Mouse (Mus musculus): ENCODE data around the gene E2f1.

Gene E2f1

DNA sequence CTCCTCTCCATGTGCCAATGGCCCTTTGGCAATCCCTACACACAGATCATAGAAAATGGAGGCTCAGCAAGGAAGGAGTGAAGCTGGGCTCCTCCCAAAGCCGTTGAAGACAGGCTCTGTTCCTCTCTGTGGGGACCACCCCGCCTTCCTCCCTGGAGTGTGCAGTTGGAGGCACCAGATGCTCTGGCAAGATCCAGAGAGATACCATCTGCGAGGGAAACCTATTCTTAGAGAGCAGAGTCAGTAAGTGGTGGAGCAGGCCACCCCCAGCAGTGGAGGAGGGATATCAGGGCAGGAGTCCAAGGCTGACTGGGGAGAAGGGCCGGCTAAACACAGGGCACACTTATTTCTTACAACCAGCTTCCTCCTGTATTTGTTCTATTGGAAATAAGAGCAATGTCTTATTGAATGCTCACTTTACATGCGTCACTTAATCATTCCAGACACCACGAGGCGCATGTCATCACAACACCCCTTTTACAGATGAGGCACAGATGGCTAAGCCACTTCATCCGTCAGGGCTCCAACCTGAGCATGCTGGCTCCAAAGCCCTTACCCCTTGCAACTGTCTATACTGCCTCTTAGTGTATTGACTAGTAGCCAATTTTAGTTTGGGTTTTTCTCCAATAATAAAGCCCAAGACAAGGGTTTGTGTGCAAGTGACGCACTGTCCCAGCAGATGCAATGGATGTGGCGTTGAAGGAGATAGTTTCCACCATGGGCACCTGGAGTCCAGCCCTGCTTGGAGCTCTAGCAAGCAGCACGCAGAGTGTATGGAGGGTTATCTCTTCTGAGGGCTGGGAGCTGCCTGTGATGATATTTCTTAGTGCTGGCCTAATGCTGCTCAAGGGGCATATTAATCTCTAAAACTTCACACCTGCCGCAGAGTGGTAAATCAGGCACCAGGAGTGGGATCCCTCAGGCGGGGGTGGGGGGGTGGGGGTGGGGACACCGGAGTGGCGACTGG lies 14.5 kb upstream of the E2f1 start:
- in situ Hi-C loops (cut with MboI, MseI), result no loop called here

DNA sequence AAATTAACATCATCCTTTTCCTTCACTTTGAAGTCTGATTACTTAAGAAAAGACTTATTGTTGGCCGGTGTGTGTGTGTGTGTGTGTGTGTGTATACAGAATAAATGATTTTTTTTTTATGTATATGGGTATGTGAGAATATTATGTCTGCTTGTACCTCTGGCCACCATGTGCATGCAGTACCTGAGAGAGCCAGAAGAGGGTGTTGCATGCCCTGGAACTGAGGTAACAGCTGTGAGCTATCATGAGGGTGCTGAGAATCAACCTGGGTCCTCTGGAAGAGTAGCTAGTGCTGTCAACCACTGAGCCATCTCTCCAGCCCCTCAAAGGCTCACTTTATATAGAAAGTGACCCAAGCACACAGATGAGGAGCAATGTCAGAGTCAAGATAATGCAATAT lies 11.7 kb upstream of the E2f1 start:
- in situ Hi-C loops (cut with MboI, MseI), result no loop called here

DNA sequence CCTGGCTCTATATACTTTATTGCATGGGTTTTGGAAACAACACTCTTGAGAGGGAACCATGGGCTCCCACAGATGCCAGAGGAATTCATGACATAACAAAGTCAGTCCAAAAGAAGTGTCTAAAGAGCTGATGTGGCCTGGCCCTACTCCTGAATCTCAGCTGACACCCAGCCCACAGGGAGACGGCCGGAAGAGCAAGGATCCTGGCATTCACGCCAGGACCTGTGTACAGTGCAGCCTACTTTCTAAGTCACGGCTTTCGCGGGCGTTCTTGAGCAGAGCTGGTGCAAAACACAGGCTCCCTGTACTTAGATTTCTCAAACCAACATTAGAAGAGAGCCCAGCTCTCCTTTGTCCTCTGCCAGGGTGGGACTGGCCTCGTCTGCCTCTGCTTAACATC lies 10.9 kb upstream of the E2f1 start:
- in situ Hi-C loops (cut with MboI, MseI), result no loop called here

DNA sequence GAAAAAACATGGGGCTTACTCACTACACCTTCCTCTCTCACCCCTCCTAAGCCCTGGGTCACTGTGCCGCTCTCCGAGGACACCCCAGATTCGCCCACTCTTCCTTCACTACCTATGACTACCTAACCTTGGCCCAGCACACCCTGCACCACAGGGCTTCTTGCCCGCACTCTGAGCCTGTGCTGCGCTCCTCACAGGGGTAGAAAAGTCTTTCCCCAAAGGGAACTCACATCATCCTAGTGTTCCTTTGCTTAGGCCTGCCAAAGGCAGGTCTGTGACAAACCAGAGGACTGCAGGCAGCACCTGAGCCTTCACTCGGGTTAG lies 8.0 kb upstream of the E2f1 start:
- in situ Hi-C loops (cut with MboI, MseI), result no loop called here

DNA sequence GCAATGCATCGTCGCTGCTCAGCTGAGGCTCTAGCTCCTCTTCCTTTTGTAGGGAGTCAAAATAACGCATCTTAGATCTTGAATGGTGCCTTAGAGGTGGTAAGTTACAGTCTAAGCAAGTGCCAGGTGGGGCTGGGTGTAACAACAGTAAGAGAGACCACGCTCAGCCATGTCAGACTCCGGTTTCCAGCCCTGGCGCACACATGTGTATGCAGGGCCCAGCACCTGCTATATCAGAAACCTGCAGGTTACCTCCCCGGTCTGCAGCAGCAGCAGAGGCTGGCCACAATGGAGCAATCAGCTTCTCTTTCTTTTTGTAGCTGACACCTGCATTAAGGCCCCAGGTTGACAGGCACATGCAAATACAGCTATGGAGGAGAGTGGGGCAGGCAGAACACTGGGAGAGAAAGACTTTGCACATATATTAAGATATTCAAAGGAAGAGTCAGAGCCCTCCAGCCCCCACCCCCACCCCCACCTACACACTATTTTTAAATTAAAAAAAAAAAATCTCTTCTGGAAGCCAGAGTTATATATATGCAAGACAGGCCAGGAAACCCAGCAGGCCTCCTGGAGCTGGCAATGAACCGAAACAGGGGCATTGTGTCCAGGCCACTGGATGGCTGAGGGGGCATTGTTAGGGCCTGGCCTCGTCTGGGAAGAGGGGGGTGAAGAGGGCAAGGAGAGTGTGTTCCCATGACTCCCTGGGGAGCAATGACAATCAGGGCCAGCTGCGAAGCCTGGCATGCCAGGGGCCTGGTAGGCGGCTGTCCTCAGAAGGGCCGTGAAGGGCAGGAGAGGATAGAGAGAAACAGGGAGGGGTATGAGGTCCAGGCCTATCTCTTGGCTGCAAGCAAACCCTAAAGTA lies 7.4 kb upstream of the E2f1 start:
- in situ Hi-C loops (cut with MboI, MseI), result no loop called here

DNA sequence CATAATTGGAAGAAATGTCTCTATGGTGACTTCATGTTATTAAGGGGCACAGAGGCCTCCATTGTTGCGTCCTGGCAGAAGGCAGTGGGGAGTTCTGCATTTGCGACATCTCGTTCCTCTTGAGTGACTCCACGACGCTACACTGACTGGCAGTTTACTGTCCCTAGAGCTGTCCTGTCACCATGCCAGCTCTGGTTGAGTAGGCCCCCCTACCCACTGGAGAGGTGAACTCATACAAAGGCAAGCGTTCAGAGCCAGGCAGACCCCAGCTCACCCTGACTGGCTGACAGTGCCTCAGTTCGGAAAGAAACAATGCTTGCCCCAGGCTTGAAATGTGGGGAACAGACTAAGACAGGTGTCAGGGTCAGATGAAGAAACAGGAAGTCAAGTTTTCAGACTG lies 4.6 kb upstream of the E2f1 start:
- in situ Hi-C loops (cut with MboI, MseI), result no loop called here

DNA sequence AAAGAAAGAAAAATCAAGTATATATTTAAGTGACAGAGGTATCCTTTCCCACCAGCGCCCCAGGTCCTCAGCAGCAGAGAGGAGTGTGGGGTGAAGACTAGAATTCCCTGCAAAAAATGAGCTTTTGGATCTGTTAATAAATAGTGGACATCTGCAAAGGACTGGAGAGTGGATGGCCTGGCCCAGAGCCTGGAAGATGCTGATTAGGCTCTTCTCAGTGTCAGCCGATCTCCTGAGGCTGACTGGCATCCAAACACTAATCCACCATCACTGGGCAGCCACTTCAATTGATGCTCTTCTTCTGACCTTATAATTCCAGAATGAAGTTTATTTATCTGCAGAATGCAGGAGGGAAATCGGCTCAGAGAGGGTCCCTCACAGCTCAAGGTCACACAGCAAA lies 3.3 kb upstream of the E2f1 start:
- in situ Hi-C loops (cut with MboI, MseI), result no loop called here

DNA sequence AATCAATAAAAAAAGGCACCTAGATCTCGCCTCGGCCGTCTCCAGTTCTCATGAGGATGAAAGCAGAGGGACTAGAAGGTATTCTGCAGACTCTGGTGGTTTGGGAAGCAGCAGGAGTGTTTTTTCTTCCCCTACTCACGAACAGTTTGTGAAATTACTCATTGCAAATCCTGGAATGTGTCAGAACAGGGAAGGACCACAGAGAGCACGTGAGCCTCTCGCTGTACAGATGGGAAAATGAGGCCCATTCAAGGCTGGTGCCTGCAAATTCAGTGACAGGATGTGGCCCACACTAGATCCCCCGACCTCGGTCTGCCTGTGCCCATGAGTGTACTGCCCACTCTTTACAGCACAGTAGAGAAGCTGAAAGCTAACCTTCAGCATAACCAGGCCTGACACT lies 2.3 kb upstream of the E2f1 start:
- in situ Hi-C loops (cut with MboI, MseI), result no loop called here

DNA sequence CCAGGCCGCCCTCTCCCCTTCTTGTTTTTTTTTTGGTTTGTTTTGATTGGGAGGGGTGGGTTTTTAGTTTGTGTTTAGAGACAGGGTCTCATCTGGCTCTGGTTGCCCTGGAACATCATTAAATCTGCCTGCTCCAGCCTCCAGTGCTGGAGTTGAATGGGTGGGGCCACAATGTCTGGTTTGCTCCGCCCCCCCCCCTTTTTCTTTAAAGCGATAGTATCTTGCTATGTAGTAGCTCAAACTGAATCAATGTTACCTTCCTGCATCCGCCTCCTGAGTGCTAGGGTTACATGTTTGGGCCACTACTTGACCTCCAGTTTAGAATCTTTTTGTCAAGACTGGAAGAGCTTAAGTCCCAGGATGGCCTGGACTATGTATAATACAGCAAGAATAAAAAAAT lies 1.6 kb upstream of the E2f1 start:
- in situ Hi-C loops (cut with MboI, MseI), result no loop called here

DNA sequence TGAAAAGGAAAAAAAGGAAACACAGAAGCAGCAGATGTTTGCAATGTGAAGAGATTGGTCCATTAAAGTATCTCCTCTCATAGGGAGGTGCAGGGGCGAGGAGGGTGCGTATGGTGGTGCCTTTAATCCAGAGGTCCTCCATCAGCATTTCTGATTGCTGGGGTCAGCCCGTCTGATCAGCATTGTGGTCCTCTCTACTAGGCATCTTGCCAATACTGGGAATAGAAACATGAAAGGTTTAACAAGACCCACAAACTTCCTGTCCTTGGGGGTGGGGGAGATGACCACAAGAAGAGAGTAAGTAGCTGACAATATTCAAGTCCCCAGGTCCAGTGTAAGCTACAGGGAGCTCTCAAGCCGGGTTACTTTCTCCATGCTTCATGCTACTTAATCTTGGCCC lies 974 bp upstream of the E2f1 start:
- in situ Hi-C loops (cut with MboI, MseI), result no loop called here

DNA sequence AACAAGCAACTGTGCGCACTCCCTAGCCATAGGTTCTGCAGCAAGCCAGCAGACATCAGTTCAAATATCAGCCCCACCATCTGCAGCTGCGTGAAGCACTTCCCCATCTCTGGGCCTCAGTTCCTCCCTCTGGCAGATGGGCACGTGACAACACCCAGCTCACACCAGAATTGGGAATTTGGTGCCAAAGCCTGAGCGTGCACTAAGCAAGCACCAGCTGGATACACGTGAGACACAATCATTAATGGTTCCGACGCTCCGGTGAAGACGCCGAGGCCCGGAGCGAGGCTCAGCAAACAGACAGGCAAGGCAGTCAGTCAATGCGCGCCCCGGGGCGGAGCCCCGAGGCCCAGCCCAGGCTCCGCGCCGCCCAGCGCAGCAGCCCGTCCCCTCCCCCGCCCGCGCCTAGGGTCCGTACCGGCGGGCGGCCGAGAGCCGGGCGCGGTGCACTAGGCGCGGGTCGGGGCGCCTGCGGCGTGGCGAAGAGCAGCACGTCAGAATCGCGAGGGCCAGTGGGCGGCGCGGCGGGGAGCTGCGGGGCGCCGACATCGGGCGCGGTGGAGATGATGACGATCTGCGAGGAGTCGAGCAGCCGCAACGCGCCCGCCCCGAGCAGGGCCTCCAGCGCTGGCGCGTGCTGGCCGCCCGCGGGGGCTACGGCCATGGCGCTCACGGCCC lies 482 bp downstream of the E2f1 start:
- in situ Hi-C loops (cut with MboI, MseI), result no loop called here

DNA sequence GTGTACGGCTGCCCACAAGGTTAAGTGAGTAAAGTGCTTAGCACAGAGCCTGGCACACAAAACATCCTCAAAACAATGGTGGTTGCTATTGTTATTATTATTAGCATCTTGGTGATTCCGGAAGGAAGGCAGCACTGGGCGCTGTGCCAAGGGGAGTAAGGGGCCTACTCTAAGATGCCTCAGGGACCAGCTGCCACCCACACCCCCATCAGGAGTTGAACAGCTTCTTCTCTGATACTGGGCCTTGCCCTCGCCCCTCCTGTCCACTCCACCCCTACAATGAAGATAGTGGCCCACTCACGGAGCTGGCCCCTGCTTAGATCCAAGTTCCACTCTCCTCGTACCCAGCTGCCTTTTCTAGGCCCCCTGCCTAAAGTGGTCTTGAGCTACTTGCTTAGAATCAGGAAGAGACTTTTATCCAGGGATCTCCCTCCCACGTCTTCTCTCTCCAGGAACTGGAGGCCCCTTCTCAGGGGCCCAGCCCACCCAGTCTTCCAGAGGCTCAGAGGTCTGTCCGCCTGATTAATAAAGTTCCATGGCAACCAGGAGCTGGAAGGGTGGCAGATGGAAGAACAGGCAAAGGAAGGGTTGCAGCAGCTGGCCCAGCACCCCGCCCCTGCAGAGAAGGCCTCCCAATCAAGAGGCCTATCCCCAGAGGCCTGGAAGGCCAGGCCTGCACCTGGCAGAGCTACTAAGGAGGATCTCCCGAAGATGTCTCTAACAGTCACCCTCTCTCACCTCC lies 1.2 kb downstream of the E2f1 start:
- in situ Hi-C loops (cut with MboI, MseI), result no loop called here

DNA sequence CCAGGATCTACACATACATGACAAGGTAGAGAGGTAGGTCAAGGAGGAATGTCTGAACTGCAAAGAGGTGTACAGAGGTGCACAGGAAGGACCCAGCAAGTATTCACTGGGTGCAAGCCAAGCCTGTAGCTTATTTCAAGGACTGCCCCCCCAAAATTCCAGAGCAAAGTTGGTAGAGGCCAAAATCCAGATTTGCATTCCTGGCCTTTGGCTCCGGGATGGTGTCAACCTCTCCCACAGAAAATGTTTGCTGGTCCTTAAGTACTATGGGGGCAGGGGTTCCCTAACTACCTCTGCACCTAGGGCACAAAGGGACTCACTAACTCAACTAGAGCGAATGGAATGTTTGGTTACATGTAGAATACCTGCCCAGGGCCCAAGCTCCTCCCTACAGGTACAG lies 1.9 kb downstream of the E2f1 start:
- in situ Hi-C loops (cut with MboI, MseI), result no loop called here

DNA sequence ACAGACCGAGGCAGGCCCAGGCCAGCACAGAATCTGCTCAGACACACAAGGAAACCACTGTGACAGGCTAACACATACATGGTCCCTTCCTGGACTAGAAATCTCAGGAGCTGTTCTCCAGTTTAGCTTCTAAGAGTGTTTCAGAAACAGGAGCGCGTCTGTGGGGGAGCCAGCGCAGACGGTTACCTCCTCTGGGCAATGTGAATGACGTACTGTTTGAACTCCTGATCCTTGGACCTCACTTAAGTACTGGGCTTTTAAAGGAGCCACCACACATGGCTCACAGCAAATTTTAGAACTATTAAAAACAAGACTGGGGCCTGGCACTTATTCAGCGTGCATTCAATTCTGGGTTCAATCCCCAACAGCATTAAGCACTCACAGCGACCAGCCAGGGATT lies 3.1 kb downstream of the E2f1 start:
- in situ Hi-C loops (cut with MboI, MseI), result no loop called here

DNA sequence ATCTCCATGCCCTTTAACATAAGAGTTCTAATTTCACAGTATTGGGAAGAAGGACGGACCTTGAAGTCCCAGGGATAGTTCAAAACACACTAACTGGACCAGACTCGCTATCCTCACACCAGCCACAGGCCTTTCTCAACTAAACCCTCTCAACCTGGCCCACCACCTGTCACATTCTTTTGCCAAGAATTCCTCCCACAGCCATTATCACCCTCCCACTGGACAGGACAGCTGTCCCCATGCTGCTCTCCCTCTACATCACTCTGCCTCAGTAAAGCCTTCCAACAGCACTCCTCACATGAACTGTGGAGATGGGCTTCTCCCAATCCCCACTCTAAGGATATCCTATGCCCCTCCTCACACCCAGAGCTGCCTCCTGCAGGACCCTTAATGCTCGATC lies 4.1 kb downstream of the E2f1 start:
- in situ Hi-C loops (cut with MboI, MseI), result no loop called here

DNA sequence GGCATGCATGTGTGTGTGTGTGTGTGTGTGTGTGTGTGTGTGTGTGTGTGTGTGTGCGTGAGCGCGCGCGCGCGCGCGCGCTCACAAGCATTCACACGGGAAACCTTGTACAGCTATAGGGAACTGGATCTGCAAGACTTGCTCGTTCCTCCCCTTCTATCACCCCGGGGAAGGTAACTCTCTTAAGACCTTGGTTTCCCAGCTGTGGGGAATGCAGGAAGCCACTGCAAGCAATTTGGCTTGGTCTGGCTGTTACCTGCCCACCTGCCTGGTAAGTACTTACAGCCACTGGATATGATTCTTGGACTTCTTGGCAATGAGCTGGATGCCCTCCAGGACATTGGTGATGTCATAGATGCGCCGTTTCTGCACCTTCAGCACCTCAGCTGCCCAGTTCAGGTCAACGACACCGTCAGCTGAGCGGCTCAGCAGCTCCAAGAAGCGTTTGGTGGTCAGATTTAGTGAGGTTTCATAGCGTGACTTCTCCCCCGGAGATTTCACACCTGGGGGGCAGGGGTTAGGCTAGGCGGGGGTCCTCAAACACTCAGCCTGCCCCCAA lies 6.0 kb downstream of the E2f1 start:
- in situ Hi-C loops (cut with MboI, MseI), result no loop called here

DNA sequence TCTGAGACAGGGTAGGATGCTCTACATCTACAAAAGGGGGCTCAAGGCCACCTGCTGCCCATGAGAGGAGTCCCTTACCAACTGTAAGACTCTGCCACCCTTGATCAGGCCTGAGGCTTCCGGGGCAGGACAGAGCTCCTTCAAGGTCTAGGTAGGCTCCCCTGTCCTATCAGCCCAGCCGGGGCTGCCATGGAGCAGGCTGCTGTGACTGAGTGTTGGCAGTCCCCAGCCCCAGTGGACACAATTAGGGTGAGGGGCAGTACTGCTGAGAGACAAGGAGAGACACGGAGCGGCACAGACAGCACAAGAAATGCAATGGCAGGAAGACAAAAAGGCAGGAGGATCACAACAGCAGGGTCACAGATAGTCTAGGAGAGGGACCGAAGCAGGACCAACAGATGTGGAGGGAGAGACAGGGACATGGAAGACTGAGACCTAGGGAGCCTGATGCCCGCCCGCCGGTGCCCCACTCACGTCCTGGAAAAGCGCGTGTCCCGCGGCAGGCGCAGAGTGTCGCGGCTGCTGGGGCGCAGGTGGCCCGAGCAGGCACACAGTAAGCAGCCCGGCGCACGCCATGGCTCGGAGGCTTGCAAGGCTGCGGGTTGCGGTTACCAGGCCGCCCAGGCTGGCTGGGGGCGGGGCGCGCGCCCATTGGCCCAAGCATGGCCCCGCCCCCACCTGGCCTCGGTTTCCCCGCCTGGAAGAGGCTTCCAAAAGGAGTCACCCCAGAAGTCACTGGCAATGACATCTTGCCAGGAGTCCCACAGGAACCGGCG lies 11.2 kb downstream of the E2f1 start, which contains the start of gene Necab3:
Gene Necab3 (minus strand): TSS at position 627 of the 776 bp plus-strand sequence.
- in situ Hi-C loops (cut with MboI, MseI), result no loop called here

DNA sequence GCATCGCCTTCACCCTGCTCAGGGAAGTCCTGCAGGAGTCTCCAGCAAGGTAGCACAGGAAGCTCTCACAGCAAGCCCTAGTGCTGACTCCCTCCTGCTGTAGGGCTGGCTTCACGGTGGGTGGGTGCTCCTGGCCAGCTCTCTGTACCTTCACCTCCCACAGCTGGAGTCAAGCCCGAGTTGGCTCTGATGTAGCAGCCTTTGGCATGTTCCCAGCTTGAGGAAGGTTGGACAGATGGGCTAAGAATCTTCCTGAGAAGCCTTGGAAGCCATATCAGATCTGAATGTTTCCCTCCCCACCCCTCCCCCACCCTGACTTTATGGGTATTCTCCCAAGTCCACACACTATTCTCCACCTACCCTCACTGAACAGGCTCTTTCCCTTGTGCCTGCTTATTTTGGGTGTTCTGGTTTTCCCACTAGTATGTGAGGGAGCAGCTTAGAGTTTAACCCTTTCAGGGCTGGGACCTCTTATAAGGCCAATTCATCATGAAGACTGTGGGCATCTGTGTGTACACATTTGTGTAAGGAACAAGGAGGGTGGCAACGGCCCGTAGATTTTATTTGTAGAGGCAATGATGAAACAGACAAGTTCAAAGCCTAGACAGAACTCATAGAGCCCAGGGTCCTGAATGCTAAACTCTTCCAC lies 12.4 kb downstream of the E2f1 start:
- in situ Hi-C loops (cut with MboI, MseI), result no loop called here

DNA sequence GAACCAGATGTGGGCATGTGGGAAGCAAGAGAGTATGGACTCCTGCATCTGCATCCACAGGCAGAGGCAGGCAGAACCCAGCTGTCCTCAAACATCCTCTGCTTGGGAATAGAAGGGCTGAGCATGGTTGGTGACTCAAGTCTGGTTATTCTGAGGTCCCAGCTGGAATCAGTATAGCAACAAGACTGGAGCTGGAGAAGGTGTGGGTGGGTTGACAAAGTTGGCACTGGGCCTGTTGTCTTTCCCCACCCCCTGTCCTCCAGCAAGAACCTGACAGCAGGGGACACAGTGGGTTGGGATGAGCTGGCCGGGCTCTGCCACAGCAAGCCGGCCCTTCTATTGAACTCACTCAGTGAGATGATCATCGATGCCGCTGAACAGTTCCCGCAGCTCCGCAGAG lies 14.5 kb downstream of the E2f1 start:
- in situ Hi-C loops (cut with MboI, MseI), result no loop called here

DNA sequence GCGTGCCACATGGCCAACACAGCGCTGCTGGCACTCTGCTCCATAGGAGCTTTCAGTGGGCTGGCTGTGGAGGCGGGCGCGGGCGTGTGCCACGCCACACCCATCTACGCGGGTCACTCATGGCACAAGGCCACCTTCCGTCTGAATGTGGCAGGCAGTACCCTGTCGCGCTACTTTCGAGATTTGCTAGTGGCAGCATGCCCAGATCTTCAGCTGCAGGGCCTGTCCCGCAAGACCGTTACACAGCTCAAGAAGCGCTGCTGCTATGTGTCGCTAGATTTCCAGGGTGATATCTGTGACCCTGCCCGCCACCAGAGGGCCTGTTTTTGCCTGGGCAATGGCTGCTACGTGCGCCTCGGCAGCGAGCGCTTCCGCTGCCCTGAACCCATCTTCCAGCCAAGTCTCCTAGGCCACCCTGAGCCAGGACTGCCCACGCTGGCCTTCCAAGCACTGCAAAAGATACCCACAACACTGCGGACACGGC lies 17.2 kb downstream of the E2f1 start:
- in situ Hi-C loops (cut with MboI, MseI), result no loop called here
